Mouse (Mus musculus) right cerebral cortex, postnatal 10 days (tissue): ENCODE measurements around the gene Slc12a5.

Experiments
- DNase-seq, 2 experiments: peaks; one replicate each; pipeline ENCODE4 v3.0.0; 2021; ENCODE audit warnings: low spot score in 2 of 2

Slc12a5 gene

DNA sequence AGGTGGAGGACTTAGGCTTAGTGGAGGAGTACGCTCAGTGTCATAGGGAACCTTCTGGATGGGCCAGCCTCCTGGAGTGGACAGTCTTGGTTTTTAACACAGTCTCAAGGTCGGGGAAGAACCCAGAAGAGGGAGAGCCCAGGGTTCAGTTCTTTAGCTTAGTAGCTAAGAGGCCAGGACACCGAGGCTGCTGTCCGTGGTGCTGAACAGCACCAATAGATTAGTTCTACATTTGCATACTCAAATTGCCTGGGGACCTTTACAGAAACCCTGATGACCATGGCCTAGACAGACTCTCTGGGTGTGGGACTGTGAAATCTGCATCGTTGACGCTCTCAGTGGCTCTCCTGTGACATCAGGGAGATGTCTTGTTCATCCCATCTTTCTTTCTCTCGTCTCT lies 19.1 kb downstream of the Slc12a5 start:
- no peak for DNase-seq

DNA sequence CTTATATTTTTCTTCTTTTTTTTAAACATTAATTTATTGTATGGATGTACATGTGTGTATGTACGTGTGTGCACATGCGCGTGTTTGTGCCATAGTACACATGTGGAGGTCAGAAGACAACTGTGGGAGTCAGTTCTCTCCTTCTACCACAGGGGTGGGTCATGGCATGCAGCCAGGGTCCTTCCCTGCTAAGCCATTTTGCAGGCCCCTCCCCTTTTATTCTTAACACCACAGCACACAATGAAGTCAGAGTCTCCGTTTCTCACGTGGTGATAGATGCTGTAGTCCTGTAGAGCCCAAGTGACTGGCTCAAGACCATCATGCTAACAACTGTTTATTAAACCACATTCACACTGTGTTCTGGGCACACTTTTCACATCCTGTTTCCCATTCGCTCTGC lies 25.4 kb downstream of the Slc12a5 start:
- DNase-seq, result no peak

DNA sequence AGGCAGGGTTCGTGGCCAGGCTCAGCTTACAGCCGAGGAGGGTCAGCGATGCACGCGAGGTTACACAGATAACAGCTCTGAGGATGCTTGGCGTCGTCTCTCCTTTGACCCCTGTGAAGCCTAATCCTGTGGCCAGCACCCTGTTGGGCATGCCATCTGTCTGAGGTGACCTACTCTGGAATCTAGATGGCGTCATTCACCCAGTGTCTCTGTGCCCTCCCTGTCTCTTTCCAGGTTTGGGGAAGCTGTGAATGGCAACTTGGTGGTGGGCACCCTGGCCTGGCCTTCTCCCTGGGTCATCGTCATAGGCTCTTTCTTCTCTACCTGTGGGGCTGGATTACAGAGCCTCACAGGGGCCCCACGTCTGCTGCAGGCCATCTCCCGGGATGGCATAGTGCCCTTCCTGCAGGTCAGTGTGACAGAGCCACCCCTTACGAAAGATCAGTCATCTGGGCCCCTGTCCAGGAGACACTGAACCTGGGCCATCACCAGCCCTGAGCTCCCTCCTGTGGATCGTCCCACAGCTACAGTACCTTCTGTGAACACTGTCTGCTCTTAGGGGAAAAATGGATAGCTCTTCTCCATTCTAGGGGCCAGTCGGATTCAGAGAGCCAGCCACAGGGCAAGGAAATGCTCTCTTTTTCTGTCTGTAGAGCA lies 25.9 kb downstream of the Slc12a5 start:
- DNase-seq, result no peak

DNA sequence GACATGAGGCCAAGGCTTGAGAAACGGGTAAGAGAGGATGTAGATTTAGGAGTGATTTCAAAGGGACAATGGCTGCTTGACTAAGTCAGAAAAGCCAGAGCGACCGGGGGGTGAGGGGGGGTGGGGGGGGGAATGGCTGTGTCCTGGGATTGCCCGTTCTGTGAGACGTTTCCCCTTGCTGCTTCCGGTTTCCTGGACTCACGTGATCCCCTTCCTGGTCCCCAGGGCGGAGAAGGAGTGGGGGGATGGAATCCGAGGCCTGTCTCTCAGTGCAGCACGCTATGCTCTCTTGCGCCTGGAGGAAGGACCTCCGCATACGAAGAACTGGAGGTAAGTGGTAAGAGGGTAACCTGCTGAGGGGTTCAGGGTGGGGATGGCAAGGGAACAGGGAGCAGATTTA lies 28.2 kb downstream of the Slc12a5 start:
- DNase-seq, result no peak

DNA sequence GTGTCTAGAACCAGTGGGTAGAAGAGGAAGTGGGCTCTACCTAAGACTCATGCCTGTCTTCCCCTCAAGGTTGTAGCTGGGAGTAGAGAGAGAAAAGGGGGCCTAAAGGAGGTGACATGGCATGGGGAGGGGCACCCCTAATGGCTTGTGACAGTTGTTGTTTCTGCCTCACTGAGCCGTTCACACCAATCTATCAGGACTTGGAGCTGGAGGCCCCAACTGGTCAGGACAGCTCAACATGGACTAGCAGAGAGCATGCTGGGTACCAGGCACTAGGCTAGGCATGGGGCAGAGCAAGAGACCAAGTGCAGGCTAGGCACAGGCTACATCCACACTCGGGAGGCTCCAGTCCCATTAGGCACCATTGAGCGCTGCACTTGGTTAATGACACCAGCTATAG lies 30.5 kb downstream of the Slc12a5 start:
- DNase-seq, result no peak

DNA sequence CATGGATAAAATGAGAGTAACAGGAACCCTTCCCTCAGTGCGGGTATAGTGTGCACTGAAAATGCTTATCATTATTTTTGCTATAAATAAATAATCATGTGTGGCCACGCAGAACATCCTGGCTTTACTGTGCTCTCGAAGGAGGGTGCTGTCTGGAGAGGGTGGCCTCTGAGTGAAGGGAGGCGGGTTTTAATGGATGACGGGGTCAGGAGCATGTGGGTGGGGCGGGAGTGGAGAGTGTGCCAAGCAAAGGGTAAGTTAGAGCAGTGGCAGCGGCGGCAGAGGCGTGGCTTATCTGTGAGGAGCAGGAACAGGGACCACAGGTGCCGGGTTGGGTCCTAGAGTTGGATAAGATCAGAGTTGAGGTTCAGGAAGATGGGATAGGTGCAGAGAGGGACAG lies 31.2 kb downstream of the Slc12a5 start:
- DNase-seq, result no peak

DNA sequence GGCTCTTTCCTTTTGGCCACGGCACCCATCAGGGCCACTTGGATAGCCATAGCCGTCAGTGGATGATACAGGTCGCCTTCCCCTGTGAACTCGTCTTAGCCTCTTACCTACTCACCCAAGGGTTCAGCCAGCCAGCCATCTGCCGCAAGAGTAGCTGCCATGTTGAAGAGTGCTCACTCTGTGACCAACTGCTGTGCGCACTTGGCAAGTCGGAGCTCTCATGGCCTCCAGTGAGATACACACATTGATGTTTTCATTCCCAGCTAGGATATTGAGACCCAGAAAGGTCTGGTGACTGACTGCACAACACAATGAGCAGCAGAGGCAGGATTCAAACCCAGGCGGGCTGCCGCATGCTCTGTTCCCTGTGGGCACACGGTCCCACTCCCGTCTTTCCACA lies 33.6 kb downstream of the Slc12a5 start:
- DNase-seq, result no peak

DNA sequence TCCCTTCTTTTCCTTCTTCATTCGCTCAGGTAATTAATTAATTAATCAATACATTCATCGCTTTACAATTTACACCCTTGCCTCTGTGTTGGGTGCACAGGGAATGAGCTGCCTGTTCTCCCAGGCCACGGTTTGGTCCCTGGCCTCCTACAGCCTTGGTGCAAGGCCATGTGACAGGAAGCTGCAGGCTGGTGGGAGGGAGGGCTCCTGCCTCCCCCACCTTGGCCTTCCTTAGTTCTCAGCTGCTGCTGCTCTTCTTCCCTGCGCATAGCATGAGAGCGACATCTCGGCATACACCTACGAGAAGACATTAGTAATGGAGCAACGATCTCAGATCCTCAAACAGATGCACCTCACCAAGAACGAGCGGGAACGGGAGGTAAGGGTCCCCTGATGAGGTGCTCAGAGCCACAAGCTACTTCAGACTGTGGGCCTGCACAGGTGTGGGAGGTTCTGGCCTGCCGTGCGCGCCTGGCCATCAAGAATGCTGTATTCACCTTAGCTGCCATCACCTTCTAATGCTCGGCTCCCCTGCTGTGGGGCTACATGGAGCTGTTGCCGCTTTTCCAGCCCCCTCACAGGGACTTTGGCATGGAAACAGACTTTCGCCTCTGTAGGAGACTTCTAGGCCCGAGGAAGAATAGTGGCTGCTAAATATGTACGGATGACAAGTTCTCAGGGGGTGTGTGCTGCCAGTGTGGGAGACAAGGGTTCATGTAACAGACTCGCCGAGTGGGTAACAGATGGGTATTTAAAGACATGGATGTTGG lies 34.2 kb downstream of the Slc12a5 start:
- peak in 1 of 2 experiments; percentile 67 for DNase-seq

DNA sequence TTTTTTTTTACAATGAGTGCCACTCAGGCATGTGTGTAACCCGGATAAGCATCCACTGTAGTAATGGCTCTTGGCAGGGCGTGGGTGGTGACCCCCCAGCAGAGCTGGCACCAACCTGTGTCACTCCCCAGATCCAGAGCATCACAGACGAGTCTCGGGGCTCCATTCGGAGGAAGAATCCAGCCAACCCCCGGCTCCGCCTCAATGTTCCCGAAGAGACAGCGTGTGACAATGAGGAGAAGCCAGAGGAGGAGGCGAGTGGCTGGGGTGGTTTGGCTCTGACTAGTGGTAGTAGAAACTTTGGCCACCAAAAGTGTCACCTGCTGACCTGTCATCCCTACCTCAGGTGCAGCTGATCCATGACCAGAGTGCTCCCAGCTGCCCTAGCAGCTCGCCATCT lies 35.4 kb downstream of the Slc12a5 start:
- no peak for DNase-seq

DNA sequence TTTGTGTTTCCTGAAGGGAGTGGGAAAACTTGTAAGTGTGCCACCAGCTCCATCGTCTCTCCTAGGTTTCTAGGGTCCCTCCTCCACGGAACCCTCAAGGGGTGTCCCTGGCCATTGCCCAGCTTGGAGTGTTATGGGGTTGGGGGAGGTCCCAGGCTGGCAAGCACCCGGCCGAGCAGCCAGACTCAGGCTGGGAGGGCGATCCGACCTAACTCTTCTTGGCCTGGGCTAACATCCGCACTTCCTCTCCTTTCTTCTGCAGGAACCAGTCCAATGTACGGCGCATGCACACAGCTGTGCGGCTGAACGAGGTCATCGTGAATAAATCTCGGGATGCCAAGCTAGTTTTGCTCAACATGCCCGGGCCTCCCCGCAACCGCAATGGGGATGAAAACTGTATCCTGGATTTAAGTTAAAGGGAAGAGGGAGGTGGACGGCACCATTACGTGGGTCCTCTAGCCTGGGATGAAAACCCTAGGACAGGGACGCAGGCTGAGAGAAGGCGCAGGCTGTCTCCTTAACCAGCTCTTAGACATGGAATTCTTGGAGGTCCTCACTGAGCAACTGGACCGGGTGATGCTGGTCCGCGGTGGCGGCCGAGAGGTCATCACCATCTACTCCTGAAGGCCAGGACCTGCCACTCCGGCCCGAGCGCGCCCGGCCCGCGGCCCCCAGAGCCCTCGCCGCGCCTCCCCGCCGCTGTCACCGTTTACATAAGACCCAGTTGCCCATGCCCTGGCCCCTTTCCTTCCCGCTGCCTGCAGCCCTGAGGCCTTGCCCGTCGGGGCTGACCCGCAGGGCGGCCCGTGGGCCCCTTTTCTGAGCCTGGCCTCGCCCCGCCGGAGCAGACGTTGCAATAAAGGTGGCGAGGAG lies 36.5 kb downstream of the Slc12a5 start:
- no peak for DNase-seq

DNA sequence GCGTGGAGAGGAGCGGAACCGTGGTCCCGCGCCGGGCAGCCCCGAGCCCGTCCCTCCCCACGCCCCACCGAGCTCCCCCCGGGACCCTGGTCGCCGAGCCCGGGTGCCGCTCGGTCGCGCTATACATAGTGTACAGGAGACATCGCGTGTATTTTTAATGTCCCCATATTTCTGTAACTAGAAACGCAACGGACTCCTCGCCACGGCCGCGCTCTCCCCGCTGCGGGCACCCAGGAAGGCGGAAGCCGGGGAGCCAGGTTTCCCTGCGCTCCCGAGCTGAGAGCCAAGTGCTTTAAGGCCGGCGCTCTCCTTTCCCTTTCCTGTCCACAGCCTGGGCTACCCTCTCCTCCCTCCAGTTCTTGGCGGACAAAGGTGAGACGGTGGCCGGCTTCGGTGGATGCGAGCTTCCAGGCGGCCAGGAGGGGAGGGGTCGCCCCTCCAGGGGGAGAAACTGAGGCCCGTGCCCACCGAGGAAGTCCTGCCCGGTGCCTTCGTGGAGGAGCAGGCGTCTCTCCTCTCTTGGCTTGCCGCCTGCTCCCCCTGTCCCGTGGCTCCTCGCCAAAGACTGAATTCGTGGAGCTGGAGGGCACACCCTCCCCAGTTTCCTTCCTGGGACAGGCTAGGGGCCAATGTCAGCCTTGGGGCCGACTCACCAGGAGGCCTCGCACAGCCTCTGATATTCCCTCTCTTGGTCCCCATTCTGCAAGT lies 37.3 kb downstream of the Slc12a5 start:
- DNase-seq, result peak in 1 of 2 experiments; percentile 62

DNA sequence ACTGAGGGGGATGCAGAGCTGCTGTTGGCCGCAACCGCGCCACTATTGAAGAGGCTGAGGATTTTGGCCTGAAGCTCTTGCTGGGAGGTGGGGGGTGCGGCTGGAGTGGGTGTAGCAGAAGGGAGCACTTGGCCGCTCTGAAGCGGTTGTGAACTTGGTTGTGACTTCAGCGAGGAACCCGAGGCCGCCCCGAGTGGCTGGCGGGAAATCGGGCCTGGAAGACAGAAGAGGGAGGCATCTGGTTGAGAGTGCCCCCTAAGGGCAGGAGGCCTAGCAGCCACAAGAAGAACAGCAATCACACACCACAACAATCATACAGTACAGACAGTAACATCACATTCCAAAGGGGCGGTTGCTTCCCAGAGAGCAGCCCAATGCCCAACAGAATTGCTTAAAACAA lies 41.4 kb downstream of the Slc12a5 start:
- no peak for DNase-seq

DNA sequence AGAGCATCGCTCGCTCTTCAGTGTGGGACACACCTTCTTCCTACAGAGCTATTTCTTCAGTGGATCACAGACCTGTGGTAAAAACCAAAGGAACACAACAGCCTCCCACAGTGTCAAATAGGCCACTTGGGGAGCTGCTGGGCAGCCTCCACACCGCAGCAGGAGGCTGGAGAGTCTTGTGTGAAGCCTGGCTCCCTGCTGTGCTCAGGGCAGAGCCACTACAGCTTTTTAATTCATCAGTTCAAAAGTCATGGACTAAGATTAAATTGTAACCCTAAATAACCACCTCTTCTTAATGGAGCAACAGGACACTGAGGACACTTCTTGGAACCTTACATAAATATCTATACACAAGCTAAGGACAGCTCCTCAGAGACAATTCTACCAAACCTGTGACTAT lies 42.5 kb downstream of the Slc12a5 start:
- DNase-seq, result no peak

DNA sequence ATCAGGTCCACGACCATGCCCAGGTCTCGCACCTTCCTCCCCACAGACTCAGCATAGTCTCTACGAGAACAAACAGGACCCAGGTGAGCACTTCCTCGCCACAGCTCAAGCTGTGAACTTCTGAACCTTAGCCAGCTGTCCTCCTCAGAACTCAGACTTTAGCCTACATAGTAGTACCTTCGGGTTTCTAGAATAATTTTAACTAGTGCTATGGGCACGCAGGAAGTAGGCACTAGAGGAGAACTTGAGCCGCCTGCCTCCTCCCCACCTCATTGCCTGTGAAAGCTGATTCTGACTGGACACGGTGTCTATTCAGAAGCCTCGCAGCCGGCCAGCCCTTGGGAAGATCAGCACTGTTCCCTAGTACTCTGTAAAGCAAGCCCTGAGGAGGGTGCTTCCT lies 43.6 kb downstream of the Slc12a5 start:
- no peak for DNase-seq

DNA sequence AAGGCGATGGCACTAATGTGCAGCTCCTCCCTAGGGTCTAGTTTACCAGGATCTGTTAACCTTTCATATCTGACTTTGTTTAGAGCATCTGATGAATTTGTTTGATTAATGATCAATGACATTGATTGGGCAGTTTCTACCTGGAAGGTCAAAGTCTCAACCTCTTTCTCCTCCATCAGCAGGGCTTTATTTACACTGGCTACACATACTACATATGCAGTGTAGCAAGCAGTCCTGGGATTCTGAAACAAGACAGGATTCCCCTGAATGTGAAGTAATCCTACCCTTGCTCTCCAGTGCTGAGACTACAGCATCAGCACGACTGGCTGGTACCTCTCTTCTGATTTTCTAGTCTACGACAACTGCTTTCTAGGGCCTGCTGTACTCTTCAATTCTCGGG lies 46.2 kb downstream of the Slc12a5 start:
- no peak for DNase-seq

DNA sequence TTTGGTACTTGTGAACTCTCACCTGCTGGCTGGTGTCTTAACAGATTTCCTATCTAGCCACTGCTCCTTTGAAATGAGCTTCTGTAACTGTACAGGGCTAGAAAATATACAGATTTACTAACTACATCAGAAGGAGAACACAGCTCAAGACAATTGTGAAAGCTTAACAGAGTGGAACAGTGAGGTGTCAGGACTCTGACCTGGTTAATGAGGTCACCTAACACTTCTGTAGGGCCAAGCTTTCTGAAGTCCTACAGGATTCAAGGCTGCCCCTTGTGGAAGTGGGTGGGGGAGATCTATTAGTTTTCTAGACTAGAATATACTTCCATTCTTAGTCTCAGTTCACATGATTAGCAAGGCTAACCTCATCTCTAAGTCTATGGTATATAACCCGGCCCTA lies 47.4 kb downstream of the Slc12a5 start:
- DNase-seq, result no peak

DNA sequence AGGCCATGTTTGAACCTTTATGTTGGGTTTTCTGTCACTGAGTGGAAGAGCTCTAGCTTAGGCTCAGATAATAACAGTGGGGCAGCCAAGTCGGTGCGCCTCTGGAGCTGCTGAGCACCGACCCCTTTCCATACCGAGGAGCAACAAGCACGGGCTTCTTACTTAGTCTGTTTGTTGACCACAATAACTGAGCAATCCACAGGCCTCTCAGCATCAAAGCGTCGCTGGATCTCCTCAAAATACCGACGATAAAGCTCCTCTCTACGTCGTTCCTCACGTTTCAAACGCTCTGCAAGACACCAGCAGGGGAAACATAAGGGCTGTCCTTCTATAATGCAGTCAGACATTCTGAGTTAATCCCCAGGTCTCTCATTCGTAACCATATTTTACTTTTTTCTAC lies 48.6 kb downstream of the Slc12a5 start:
- DNase-seq, result no peak

DNA sequence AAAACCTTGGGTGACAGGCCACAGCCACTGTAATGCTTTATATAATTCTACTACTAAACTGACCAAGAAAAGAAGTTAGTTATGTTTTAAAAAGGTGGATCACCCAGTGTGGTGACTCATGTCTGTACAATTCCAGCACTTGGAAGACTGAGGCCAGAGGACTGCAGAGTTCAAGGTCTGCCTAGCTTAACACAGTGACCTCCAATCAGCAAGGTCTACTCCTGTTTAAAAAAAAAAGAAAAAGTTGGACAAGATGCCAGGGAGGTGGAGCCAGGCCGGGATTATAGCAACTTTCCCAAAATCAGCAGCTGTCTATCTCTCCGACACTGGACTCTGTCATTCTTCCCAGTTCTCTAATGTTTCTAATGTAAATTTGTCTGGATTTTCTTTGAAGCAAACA lies 49.0 kb downstream of the Slc12a5 start:
- no peak for DNase-seq

DNA sequence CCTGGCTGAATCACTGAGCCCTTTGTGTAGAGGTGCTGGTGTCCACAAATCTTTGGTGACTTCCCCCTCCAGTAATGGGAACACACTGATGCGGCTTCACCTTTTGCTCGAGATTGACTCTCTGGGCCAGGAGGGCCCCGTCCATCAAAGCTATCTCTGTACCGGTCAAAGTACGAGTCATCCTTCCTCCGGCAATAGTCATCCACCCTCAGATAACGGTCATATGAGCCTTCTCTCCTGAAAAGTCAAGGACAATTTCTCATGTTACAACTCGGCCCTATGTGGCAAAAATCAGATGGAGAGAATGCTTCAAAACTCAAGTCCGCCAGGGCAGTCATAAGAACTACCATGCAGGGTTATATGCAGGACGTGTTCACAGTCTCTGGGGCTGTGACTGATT lies 49.7 kb downstream of the Slc12a5 start:
- no peak for DNase-seq

DNA sequence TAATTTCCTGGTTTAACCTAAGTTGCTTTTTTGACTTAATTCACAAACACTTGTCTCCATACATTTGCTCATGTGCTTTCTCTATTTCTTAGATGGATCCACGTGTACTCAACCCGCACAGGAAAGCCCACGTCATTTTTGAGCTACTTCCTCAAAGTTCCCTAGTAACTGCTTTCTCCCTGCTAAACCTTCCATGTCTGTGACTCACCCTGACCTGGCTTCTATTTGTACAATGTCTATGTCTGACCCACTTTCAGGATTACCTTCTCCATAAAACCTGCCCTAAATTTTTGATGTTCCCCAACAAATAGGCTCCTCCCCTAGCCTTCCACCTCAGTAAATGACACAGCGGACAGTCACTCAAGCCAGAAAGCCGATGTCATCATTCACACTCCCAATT lies 54.3 kb downstream of the Slc12a5 start:
- no peak for DNase-seq

DNA sequence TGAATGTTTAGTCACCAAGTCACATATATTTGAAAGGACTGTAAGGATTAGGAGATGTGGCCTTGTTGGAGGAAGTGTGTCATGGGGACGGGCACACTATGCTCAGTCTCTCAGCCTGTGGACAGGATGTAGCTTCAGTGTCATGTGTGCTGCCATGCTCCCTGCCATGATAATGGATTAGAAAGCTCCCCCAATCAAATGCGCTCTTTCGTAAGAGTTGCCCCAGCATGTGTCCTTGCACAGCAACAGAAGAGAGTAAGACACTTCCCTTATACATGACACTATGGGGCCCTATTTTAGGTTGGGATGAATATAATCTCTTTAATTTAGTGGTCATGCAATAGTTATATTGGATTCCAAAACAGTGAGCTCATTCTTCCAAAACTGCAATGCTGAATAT lies 59.9 kb downstream of the Slc12a5 start:
- DNase-seq, result no peak

DNA sequence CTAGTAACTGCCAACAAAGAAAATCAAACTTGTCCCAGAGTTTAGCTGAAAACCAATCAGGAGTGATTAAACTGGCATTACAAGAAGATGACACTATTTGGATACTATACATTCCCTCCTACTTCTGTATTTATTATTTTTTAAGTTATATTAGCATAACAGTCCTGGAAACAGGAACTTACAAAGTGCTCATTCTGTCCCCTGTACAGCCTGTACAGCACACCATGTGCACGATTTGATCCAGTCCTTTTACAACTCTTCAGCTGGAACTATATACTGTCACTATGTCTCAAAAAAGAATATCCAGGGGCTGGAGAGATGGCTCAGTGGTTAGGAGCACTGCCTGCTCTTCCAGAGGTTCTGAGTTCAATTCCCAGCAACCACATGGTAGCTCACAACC lies 66.6 kb downstream of the Slc12a5 start:
- no peak for DNase-seq
